Mouse (Mus musculus) myocyte (in vitro differentiated cells): ENCODE results near the gene Lsm12.

Experiments used
- CEBPB ChIP-seq: IDR thresholded peaks from 2 replicates; pipeline ENCODE4 v1.6.1; 2011; ENCODE audit warnings: mild to moderate bottlenecking, moderate library complexity; ENCODE audit not compliant: poor library complexity, insufficient read depth, severe bottlenecking
- E2F4 ChIP-seq: IDR thresholded peaks from one replicate; pipeline ENCODE4 v1.6.1; 2011; ENCODE audit warnings: mild to moderate bottlenecking, control low read depth, moderate library complexity; ENCODE audit not compliant: insufficient read depth
- MAX ChIP-seq: IDR thresholded peaks from one replicate; pipeline ENCODE4 v1.6.1; 2011; ENCODE audit warnings: low read depth, mild to moderate bottlenecking, control low read depth
- MYOD1 ChIP-seq, 3 experiments: IDR thresholded peaks; one replicate each; pipeline ENCODE4 v1.6.1; 2011; ENCODE audit warnings: control low read depth in 2 of 3, low read depth in 2 of 3, mild to moderate bottlenecking in 2 of 3, moderate library complexity in 1 of 3; ENCODE audit not compliant: insufficient read length in 2 of 3, control insufficient read depth in 1 of 3
- MYOG ChIP-seq, 3 experiments: IDR thresholded peaks; one replicate each; pipeline ENCODE4 v1.6.1; 2011; ENCODE audit warnings: control low read depth in 2 of 3, low read depth in 2 of 3, mild to moderate bottlenecking in 2 of 3; ENCODE audit not compliant: insufficient read length in 2 of 3, control insufficient read depth in 1 of 3, insufficient read depth in 1 of 3
- POLR2A ChIP-seq: IDR thresholded peaks from one replicate; pipeline ENCODE4 v1.6.1; 2011; ENCODE audit warnings: low read depth, mild to moderate bottlenecking, control low read depth, moderate library complexity; ENCODE audit not compliant: insufficient read length
- POLR2AphosphoS2 ChIP-seq: IDR thresholded peaks from one replicate; pipeline ENCODE4 v1.6.1; 2011; ENCODE audit warnings: low read depth, control low read depth; ENCODE audit not compliant: insufficient read length
- SRF ChIP-seq: IDR thresholded peaks from one replicate; pipeline ENCODE4 v1.6.1; 2011; ENCODE audit warnings: low read depth; ENCODE audit not compliant: control insufficient read depth, insufficient read length
- TCF12 ChIP-seq: IDR thresholded peaks from one replicate; pipeline ENCODE4 v1.6.1; 2011; ENCODE audit warnings: mild to moderate bottlenecking, control low read depth; ENCODE audit not compliant: poor library complexity, insufficient read depth, severe bottlenecking
- USF1 ChIP-seq: IDR thresholded peaks from one replicate; pipeline ENCODE4 v1.6.1; 2011; ENCODE audit warnings: low read depth, mild to moderate bottlenecking, control low read depth, moderate library complexity

GRCm38 (mm10) chr11:102220451-102220850, 35.4 kb upstream of the Lsm12 start:
- TF ChIP-seq CEBPB (no peak), MYOG (IDR thresholded peaks at IDR 0.05; ENCODE audit: control insufficient read depth in 1 of 3, insufficient read depth in 1 of 3, insufficient read length in 2 of 3, low read depth in 2 of 3) (no peak), POLR2A (no peak), MYOD1 (IDR thresholded peaks at IDR 0.05; ENCODE audit: control insufficient read depth in 1 of 3, insufficient read length in 2 of 3, low read depth in 2 of 3) (no peak), MAX (no peak), USF1 (no peak), POLR2AphosphoS2 (no peak), E2F4 (no peak), TCF12 (no peak), SRF (no peak)
